Mouse (Mus musculus) heart, postnatal 4 days (tissue): Measurements from ENCODE around the gene Tbx19. TPM values are rescaled to one million over a fixed set of nuclear protein-coding genes. Genes with fewer than 3 reads are reported as not detected.

Experiments used
- DNase-seq: peaks from one replicate; pipeline ENCODE4 v3.0.0; 2021
- total RNA-seq, 2 experiments: library from RNA; stranded (reverse); gene quantifications; 2 replicates each; pipeline ENCODE4 v1.2.3; 2021

Tbx19 gene
- total RNA-seq: not detected

GRCm38 (mm10) chr1:165160723-165161405 lies at the start of gene Tbx19:
Tbx19 (minus strand) TSS chr1:165160773.
- no peak for DNase-seq

DNA sequence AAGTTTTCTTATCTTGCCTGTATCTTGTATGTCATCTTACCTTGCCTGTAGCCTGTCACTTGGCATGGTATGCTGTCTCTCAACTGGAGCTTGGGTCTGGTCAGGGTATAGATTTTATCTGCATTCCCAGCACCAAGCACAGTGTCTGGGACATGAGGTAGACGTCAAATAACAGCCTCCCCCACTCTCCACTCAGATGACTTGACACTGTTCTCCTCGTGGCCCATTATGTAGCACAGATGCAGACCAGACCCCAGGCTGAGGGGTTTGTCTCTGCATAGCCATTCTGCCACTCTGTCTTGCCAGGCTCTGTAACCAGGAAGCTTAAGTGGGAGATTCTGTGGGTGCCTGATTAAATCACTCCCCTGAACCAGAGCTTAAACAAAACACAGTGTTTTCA lies 45.0 kb upstream of the Tbx19 start:
- no peak for DNase-seq

GRCm38 (mm10) chr1:165203488-165204035 lies 43.0 kb upstream of the Tbx19 start:
- no peak for DNase-seq

- DNase-seq: no peak
Observed at GRCm38 (mm10) chr1:165201445-165202012, 41.0 kb upstream of the Tbx19 start.

DNA sequence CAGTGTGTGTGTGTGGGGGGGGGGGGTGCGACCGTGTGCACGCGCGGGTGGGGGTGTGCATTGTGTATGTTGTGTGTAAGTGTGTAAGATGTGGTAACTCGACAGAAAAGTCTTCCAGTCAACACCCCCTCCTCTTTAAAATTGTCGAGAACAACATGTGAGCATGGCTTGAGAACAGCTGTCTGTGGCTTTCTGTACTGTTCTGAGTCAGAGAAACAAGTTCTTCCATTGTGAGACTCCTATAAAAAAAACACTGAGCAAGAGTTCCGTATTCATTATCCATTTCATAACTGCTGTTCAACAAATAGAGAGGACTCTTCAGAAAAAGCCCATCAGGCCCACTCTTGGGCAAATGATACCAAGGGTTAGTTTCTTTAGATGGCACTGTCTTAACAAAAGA lies 40.2 kb upstream of the Tbx19 start:
- no peak for DNase-seq

- no peak for DNase-seq
Observed at GRCm38 (mm10) chr1:165199639-165200038, 39.1 kb upstream of the Tbx19 start.

DNA sequence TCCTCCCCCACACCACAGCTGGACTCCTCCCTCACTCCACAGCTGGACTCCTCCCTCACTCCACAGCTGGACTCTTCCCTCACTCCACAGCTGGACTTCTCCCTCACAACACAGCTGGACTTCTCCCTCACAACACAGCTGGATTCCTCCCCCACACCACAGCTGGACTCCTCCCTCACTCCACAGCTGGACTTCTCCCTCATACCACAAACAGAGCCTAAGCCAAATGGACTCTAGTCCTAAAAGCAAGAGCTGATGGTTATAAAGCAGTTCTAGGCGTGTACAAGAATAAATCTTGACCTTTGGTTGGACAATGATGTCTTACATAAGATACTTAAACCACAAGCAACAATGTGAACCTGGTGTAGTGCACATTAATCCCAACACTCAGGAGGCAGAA lies 38.4 kb upstream of the Tbx19 start:
- no peak for DNase-seq

- no peak for DNase-seq
Observed at GRCm38 (mm10) chr1:165197875-165198274, 37.3 kb upstream of the Tbx19 start.

- DNase-seq: no peak
Observed at GRCm38 (mm10) chr1:165195396-165195960, 34.9 kb upstream of the Tbx19 start.

- DNase-seq: no peak
Observed at GRCm38 (mm10) chr1:165194662-165195013, 34.1 kb upstream of the Tbx19 start.

DNA sequence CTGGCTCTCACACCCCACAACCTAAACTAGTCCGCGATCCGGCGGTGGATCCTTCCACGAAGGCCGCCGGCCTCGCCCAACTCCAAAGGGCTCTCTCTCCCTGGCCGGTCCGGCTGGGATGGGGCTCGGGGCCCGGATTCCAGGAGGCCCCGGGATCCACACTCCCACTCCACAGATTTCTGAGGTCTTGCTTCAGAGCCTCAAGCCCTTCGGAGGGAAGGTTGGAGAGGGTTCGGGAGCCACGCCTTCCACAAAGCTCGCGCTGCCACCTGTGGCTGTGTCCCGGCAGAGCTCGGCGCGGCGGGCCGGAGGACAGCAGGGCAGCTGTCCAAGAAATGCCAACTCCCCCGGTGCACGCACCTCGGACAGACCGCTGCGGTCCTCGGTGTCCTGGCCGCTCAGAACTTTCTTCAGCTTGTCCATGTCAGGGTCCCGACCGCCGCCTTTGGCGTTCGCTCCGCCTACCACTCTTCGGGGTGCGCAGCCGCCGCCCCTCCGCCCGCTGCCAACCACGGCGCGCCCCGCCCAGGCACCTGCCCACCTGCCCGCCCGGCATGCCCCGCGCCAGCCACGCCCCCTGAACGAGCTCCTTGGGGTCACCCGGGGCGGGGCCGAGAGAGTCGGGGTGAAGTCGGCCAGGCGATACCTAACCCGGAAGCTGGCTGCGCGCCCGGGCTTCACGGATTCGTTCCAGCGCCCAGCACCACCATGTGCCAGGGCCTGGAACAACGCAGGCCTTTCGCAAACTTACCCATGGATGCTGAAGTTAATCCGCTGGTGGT lies 33.5 kb upstream of the Tbx19 start, which contains the start of gene Sft2d2:
Sft2d2 (minus strand) TSS at position 559 of the 782 bp plus-strand sequence.
- DNase-seq: peak; percentile 92

DNA sequence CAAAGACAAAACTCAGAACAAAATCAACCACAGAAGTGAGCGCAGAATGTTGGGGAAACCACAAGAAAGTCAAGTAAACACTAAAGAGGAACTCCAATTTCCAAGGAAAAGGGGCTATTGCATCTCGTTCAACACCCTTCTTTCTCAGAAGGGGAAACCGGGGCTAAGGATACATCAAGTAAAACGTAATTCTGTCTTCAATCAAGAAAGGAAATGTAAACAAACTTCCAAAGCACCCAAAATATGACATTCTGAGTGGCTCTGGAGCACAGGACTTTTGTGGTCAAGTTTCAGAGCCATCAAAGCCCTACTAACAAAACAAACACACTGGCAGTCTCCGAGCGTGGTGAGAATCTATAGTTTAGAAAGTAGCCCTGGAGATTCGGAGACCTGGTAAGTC lies 32.9 kb upstream of the Tbx19 start:
- no peak for DNase-seq

- DNase-seq: no peak
Observed at GRCm38 (mm10) chr1:165192714-165193264, 32.2 kb upstream of the Tbx19 start.

DNA sequence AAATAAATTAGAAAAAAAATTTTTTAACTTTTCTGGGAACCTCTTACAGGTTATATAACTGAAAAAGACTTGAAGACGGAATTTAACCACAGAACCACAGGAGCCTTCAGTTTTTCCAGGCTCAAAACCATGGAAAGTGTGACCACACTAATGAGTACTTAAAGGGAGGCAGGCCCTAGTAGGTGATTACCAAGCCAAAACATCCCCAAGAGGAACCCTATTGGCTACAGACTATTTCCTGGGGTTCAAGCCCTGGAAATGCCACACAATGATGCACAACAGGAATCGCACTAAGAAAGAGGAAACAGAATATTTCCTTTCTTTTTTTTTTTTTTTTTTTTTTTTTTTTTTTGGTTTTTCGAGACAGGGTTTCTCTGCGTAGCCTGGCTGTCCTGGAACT lies 31.5 kb upstream of the Tbx19 start:
- no peak for DNase-seq

- DNase-seq: no peak
Observed at GRCm38 (mm10) chr1:165191611-165192010, 31.0 kb upstream of the Tbx19 start.

DNA sequence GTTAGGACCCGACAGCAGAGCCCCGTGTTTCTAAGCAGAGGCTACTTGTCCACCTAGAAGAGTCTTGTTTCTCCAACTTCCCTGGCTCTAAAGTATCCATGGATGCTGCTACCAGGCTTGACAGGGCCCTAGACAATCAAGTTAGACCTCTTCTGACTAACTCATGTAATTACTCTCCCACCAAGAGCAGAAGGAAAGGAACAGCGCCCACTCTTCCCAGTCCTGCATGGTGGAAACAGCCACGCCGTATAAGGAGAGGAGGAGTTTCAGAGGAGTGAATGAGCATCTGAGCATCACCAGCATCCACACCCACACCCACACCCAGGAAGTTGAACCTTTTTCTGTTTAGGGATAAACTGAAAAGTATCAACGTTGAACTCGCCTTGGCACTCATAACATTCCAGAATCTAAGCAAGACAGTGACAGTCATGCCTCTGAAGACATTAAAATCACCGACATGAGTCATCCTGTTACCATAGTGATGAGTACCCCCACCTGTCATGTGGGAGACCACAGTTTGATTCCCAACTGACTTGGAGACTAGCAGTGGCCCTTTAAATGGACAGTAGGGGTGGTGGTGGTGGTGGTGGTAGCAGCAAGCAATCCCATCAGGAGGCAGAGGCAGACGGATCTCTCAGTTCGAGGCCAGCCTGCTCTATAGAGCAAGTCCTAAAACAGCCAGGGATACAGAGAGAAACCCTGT lies 30.1 kb upstream of the Tbx19 start:
- no peak for DNase-seq

- DNase-seq: no peak
Observed at GRCm38 (mm10) chr1:165190068-165190467, 29.5 kb upstream of the Tbx19 start.

GRCm38 (mm10) chr1:165188806-165189580 lies 28.4 kb upstream of the Tbx19 start:
- DNase-seq: no peak

DNA sequence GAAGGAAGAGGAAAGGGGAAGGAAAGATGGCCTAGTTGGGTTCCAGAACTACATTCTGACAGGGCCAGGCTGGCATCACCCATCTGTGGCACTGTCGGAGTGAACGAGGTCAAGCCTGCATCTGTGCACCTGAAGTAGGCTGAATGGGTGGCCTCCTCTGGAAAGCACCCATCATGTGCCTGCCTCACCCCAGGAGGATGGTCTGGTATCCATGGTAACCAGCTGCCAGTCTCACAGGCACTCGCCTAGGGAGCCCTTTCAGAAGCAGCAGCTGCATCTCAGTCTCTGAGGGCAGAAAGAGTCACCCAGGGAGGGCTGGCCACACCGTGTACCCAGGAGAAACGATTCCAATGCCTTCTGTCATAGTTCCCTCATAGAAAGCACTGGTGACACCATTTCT lies 26.8 kb upstream of the Tbx19 start:
- DNase-seq: no peak

- DNase-seq: no peak
Observed at GRCm38 (mm10) chr1:165186491-165186890, 25.9 kb upstream of the Tbx19 start.

- no peak for DNase-seq
Observed at GRCm38 (mm10) chr1:165185116-165185515, 24.5 kb upstream of the Tbx19 start.
